Mouse (Mus musculus): ENCODE results near the gene Smco3. TPM values are rescaled to one million over a fixed set of nuclear protein-coding genes. Genes with fewer than 3 reads are reported as not detected.

Gene Smco3
- total and polyA plus RNA-seq, 3 experiments, result 0.23 TPM; not detected in 2

DNA sequence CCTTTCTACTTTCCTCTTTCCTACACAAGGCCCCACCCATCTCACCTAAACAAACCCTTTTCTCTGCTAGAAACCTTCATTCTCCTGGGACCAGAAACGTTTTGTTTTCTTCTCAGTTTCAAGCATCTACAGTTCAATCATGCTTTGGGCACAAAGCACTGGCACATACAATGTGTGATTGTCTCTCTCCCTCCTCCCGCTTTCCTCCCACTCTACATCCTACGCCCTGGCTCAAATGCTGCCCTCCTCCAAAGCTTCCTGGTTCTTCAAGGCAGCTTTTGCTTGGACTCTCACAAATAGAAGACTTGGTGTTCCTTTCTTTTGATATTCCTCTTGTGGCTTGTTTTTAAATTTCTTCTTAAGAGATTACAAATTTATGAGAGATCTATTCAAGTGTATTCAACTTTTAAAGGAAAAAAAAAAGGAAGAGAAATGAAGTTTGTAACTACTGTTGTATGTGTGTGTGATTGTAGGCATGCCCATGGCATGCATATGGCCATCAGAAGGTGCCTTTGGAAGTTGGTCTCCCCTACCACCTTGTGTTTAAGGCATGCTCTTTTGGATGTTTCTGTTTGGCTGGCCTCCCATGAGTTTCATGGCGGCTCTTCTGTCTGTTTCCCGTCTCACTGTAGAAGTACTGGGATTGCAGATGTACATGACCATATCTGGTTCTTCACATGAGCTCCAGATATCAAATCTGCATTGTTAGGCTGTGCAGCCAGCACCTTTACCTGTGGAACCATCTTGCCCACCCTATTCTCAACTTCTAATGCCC lies 10.6 kb upstream of the Smco3 start:
- DNase-seq, result no peak

DNA sequence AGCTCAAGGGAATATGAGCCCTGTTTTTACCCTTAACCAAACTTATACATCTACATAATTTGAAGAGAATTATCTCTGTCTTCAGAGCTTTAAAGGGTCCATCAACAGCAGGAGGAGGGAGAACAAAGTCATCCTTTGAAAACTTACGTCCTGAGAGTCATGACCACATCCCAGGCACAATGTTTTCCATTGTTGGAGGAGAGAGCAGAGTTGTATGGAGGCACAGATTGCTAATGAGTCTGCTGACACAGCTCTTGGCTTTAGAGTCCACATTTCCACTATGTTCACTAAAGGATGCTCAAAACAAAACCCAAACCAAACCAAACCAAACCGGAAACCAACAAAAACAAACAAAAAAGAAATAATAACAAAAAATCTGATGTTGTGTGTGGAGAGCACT lies 9.7 kb upstream of the Smco3 start:
- DNase-seq, result no peak

DNA sequence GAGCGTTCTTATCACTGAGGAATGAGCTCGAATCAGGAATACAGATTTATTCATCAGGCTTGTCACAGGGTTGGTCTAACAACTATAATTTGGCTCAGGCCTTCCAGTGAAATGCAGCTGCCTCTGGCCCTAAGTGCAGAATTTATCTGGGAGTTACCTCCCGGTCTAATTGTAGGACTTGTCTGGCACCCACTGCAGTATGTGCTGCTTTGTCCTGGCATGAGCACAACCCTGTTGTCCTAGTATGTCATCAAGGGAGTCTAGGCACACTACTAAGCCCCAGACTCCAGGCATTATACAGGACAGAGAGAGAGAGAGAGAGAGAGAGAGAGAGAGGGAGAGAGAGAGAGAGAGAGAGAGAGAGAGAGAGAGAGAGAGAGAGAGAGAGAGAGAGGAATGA lies 2.1 kb upstream of the Smco3 start:
- no peak for DNase-seq

DNA sequence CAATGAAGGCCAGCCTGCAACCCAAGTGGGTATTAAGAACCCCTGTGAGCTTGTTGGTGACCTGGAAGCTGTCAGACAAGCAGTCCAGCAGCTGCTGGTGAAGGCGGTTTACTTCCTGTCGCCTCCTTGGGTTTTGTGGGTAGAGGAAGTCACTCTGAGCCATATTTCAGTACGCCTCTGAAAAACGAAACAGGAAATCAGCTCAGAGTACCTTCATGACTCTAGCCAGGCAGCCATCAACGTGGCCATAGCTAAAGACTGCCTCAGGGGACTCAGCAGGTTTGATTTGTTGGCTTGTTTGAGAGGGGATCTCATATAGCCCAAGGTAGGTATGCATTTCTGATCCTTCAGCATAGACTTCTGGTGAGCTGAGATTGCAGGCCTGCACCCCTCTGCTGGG lies 3.5 kb downstream of the Smco3 start:
- no peak for DNase-seq

DNA sequence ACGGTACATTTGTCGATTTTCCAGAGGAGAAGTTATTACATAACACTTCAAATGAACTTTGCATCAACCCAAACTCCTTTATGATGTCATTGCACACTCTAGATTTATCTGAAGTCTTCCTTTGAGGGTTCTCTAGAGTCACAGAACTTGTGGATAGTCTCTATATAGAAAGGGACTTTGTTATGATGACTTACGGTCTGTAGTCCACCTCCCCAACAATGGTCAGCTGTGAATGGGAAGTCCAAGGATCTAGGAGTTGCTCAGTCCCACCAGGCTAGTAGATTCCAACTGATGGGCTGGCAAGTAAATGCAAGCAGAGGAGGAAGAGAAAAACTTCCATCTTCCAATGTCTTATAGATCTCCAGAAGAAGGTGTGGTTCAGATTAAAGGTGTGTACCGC lies 6.6 kb downstream of the Smco3 start:
- DNase-seq, result no peak

DNA sequence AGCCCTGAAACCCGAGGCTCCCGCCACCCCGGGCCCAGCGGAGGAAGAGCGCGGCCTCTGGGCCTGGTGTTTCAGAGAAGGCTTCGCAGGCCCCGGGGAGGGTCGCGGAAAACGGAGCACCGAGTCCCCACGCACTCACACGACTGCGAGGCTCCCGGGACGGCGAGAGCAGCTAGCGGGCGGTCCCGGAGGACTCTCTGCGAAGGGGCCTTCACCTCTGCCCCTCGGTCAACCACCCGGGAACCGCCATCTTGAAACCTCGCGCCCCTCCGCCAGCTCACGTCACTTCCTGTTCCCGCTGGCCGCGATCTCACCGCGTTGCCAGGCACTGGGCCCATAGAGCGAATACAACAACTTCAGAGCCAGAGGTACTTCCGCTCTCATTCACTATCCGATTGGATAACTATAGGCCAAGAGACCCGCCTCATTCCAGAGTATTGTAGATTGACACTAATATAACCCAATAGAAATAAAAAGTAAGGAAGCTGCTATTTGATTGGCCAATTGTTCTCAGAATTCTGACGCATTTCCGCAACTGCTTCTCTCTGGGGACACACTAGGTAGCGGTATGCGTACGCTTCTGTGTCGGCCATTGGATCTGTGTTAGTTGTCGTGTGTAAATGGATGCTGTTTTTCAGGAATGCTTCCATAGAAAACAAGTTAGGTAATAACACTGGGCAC lies 7.2 kb downstream of the Smco3 start, which contains the start of gene Wbp11:
TSS of gene Wbp11 (minus strand) at position 353 of the 681 bp plus-strand sequence.
- DNase-seq, result peak; percentile 97

DNA sequence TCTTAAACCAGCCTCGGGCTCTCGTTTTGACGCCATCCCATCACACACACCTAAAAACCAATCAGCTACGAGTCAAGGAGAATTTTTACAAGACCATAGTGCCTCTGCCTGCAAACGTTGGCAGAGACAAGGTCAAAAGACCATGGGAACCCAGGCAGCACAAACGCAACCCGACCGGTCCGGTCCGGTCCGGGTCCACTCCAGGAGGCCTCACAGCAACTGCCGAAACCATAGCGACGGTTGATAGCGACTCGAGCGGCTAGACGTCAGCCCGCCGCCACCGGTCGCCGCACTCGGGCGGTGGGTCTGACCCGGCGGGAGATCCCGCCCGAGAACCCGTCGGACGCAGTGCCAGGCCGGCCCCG lies 7.8 kb downstream of the Smco3 start, which contains the start of gene BC049715:
TSS of gene BC049715 (plus strand) at position 111 of the 365 bp plus-strand sequence.
- no peak for DNase-seq

DNA sequence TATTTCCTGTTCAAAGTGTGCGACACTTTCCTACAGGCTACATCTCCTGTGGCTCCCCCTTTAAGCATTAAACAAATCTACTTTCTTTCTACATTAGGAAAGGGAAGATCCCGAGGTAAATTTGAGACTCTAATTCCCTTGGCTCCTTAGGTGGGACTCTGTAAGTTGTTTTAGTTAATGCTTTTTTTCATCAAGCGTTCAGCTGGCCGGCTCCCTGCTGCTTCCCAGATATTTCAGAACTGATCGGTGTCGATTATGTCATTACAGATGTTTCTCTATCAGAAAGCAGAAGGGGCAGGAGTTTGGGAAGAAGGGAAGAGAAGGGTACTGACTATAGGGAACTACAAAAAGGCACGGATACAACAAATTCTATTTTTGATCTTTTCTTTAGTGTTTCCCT lies 8.1 kb downstream of the Smco3 start:
- DNase-seq, result no peak

DNA sequence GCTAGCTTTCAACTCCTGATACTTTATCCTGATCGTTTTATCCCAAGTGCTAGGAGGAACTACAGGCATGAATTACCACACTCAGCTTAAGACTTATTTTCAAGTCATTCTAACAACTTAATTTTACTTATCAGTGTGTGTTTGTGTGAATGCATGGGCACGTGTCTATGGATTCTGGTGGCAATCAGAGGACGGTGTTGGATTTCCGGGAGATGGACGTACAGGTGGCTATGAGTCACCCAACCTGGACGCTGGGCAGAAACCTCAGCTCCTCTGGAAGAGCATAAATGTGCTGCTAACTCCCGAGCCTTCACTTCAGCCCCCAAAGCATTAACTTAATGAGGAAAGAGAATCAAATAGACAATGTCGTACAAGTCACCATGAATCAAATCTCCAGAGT lies 10.3 kb downstream of the Smco3 start:
- DNase-seq, result no peak

DNA sequence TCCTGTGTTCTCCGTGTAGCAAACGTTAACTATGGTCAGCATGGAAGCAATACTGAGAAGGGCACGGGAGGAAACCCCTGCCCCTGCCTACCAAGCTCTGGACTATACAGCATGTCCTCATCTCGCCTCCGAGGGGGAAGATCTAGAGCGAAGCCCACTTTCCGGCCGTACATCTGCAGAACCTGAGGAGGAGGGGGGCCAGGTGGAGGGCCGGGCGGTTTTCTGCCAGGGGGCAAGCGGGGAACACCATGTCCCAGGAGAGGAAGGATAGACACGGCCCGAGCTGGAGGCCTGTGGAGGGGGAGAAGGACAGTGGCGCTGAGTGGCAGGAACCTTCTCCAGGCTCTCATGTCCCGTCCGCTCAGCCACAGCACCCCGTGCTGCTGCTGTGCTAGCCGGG lies 14.2 kb downstream of the Smco3 start:
- DNase-seq, result no peak

DNA sequence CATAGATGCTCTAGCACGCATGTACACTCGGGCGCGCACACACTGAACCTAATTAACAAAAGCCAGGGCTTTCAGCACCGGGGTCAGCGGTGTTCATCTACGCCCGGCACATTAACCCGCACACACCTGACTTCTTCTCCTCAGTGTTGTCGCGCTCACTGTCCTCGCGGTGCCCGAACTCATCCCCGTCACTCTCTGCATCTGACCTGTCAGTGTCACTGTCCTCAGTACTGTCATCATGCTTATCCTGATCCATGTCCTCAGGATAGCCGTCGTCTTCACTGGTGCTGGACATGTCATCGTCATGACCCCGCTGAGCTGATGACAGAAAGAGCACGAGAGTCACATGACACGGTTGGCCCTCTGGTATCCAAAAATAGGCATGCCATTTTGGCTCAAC lies 14.9 kb downstream of the Smco3 start:
- no peak for DNase-seq

DNA sequence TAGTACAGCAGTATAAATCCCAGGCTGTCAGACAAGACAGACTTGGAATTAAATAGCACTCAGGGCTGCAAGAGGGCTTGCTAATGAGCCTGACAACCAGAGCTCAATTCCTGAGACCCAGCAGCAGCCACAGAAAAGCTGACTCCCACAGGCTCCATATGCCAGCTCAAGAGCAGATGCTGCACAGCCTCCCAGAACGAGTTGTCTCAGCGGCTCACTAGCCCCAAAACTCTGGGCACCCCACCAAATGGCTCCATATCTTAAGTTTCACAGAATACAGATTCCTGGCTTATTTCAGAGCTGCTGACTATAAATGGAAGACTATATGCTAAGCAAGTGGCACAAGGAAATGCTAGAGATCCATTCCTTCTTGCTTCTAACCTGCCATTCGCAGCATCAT lies 17.7 kb downstream of the Smco3 start:
- no peak for DNase-seq

DNA sequence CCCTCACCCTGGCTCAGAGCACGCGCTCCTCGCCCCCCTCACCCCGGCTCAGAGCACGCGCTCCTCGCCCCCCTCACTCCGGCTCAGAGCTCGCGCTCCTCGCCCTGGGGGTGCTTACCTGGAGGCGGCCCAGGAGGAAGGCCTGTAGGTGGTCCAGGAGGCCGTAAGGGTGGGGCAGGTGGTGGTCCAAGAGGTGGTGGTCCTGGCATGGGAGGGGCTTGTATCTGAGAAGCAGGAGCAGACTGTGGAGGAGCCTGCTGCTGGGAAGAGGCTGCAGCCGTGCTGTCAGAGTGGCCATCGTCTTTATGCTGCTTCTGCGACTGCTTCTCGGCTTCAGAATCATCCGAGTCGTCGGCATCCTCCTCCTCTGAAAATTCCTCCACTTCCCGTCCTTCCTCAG lies 18.4 kb downstream of the Smco3 start:
- no peak for DNase-seq

DNA sequence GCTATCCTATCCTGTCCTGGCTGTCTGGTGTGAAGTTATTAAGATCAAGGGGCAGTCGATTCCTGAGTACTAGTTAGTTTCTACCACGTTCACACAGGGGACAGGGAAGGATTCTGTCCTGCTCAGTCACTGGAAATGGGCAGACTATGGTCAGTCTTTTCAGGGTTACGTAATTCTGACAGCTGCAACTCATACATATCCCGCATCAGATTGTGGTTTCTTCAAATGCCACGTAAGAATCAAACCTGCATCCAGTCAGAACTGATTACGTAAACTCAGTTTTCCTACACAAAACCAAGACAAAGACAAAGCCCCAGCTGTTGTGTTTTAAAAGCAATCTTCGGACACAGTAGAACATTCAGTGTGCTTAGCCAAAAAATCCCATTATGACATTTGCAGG lies 19.9 kb downstream of the Smco3 start:
- no peak for DNase-seq

DNA sequence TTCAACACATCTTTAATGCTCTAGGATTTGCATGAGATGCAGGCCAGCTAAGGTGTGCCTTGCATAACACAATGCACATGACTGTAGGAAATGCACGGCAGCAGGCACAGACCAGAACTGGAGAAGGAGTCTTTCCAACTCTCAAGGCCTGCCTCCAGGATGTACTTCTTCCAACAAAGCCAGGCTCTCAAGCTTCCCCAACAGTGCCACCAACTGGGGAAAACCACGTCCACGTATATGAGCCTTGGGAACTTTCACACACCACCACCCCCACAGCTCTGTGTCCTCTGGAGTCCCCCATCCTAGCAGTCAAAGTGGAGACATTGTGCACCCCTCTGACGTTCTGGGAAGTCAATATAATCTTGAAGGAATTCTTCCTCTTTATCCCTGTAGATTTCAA lies 22.1 kb downstream of the Smco3 start:
- peak; percentile 33 for DNase-seq

DNA sequence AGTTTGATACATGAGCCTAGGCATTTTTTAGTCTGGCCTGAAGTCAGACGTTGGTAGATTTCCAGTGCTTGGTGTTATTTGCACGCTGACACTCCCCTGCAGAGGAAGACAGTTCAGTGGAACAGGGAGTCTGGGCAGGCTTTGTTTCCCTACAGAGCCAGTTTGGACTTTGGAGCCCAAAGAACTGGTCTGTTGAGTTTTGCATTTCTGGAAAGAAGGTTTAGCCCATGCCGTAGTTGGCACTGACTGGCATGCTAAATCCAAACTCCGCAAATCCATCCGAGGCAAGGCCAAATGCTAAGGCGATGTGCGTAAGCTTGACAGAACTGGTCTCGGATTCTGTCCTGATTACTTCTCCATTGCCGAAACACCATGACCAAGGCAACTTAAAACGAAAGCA lies 24.1 kb downstream of the Smco3 start:
- DNase-seq, result no peak

DNA sequence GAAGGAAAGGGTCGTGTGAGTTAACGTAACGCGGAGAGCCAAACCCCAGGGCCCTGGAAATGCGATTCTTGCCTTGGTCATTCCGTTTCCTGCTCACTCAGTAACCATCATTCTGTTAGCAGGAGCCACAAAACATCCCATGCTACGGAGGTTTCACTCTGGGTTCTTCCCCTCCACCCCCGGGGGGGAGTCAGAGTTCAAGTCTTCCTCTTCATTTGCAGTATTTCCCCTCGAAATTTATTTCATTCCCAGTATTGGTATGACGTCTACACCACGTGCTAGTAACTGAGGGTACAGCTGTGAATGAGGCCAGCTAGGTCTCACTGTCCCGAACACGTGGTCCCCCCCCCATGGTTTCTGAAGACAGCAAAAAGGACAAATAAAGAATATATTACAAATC lies 25.6 kb downstream of the Smco3 start:
- DNase-seq, result no peak

DNA sequence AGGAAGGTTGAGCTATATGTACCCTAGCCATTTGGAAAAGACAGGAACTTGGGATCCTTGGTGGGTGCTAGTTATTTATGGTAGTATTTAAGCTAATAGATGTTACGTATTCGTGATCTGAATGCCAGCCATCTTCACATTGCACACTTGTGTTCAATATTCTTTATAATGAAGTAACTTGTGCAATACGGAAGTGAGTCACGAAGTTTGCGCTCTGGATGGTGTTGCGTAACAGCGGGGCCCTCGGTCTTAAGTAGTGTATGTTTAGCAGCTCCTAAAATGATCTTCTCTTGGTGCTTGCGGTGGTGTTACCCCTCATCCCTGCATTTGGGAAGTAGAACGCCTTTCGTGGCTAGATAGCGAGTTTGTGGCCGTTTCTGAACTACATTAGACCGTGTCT lies 26.2 kb downstream of the Smco3 start:
- peak; percentile 72 for DNase-seq

DNA sequence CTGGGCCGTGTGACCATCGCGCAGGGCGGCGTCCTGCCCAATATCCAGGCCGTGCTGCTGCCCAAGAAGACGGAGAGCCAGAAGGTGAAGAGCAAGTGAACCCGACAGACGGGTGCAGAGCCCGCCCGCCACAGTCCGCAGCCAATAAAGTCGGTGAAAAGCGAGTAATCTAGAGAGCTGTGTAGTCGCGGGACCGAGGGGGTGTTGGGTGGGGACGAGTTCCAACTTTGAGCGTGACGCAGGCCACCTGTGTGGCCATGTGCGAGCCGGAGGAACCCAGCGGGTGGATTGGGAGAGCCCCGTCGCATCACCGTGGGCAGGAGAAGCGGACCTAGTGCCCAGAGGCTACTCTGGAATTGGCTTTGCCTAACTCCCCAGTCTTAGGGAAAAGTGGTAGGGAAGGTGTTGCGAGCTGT lies 26.6 kb downstream of the Smco3 start:
- peak; percentile 65 for DNase-seq

DNA sequence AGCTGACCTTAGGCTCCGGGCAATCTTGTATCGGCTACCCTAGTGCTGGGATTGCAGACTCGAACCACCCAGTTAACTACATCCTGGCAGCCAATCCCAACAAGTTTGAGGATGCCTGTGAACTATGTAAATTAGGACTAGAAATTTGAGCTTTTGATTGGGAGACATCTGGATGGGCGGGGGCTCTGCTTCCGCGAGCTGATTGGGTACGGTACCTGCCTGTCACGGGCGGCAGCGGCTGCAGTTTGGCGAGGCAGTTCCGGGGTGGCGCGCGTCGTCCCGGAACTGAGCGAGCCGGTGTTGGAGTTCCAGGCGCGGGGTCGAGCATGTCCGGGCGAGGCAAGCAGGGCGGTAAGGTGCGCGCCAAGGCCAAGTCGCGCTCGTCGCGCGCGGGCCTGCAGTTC lies 27.2 kb downstream of the Smco3 start, which contains the start of gene H2afj:
TSS of gene H2afj (plus strand) at position 231 of the 404 bp plus-strand sequence.
- DNase-seq, result peak; percentile 99

DNA sequence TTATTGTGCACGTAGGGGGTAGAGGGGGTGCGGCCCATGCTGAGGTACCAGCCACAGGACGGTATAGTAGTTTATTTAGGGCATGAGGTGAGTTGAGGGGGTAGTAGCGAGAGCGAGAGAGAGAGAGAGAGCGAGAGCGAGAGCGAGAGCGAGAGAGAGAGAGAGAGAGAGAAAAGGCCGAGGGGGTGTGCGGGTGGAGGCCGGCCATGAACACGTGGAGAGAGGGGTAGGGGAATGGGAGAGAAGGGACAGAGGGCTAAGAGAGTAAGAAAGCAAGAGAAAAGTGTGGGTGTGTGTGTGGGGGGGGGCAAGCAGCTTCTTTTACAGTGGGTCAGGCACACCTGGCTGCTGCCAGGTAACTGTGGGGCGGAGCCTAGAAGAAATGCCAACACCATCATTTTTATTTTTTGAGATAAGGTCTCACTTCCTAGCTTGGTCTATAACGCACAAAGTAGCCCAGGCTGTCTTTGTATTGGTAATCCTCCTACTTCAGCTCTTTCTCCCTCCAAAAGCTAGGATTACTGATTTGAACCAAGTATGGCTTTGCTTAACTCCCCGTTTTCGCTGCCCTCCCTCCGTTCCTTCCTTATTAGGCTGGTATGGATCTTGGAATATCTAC lies 27.7 kb downstream of the Smco3 start:
- DNase-seq, result no peak

DNA sequence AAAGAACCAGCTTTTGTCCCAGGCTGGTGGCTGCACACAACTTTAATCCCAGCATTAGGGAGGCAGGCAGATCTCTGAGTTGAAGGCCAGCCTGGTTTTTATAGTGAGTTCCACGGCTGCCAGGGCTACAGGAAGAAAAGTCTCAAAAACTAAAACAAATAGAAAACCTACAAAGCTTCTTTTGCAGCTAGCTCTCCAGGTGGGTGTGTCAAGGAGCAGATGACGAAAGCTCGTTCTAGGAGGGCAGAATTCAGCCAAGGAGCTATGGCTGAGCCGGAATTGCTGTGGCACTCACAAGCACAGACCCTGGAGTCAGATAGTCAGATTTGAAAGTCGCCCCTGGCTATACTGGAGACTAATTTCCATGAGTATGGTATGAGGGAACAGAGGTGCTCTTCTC lies 28.4 kb downstream of the Smco3 start:
- DNase-seq, result peak; percentile 26

DNA sequence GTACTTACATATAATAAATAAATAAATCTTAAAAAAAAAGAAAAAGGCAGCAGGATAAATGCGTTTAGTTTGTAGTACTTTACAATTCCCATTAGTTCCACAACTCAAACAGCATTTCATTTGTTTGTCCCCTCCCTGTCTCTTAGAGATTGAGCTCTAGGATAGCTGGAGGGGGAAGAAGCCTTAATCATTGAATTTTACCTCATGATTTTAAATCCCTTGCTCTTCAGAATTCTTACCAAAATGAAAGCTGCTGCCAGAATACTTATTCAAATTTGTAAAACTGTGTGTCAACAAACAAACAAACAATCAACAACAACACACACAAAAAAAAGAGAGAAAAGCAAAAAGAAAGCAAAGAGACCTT lies 29.9 kb downstream of the Smco3 start:
- DNase-seq, result no peak

All from adrenal gland, adult 2 months (tissue).